Mouse (Mus musculus): ENCODE results near the gene Il18. TPM values are rescaled to one million over a fixed set of nuclear protein-coding genes. Genes with fewer than 3 reads are reported as not detected.

The Il18 gene
- polyA plus RNA-seq, 1 experiment, result 4.4 TPM

GRCm38 (mm10) chr9:50547859-50548478 lies 6.7 kb upstream of the Il18 start:
- H3K4me3 ChIP-seq (ENCODE audit: insufficient read depth, low read length), result no peak overlapping the region
- TF ChIP-seq CTCF (IDR thresholded peaks at IDR 0.05; ENCODE audit: borderline replicate concordance, insufficient read depth, low read length), result no peak
- no peak for TF ChIP-seq POLR2A (IDR thresholded peaks at IDR 0.05; ENCODE audit: low read depth, low read length)
- H3K27ac ChIP-seq (ENCODE audit: insufficient read depth, low read length), result no peak overlapping the region
- no peaks in the 10 kb centered on the region for H3K4me1 ChIP-seq (ENCODE audit: control insufficient read depth, insufficient read depth, low read length)

DNA sequence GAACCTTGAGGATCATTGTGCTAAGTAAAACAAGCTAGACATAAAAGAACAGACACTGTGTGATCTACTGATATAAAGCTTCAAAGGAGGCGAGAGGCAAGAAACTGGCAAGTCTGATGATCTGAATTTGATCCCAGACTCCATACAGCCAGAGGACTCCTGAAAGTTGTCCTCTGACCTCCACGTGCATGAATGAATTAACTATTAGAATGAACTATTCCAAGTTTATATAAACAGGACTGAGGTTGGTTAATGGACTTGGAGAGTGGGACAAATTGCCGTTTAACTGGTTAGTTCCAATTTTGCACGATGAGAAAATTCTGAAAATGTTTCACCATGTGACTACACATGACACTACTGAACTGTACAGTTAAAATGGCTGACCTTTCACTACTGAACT lies 5.7 kb upstream of the Il18 start:
- Histone ChIP-seq H3K4me1 (ENCODE audit: control insufficient read depth, insufficient read depth, low read length) (no peaks in the 10 kb centered on the region), H3K27ac (ENCODE audit: insufficient read depth, low read length) (no peak overlapping the region), H3K4me3 (ENCODE audit: insufficient read depth, low read length) (no peak overlapping the region)
- TF ChIP-seq CTCF (IDR thresholded peaks at IDR 0.05; ENCODE audit: borderline replicate concordance, insufficient read depth, low read length), result no peak
- TF ChIP-seq POLR2A (IDR thresholded peaks at IDR 0.05; ENCODE audit: low read depth, low read length), result no peak

DNA sequence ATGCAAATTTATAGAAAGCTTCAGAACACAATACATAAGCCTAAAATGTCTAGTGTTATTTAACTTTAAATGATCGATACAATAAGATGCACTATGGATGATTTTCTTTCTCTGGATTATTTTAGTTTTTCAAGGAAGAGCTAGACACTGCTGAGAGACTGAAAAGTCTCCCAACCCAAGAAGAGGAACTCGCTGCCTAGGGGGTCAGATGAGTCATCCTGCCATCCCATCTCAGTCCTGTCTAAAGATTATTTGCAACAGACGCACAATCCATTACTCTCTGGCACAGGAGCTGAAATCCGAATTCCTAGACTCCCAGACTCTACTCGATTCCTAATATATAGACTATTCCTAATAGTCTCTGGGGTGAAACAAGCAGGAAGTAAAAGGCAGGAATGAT lies 2.4 kb upstream of the Il18 start:
- Histone ChIP-seq H3K27ac (ENCODE audit: insufficient read depth, low read length) (no peak overlapping the region), H3K4me3 (ENCODE audit: insufficient read depth, low read length) (no peak overlapping the region), H3K4me1 (ENCODE audit: control insufficient read depth, insufficient read depth, low read length) (no peaks in the 10 kb centered on the region)
- no peak for TF ChIP-seq POLR2A (IDR thresholded peaks at IDR 0.05; ENCODE audit: low read depth, low read length)
- TF ChIP-seq CTCF (IDR thresholded peaks at IDR 0.05; ENCODE audit: borderline replicate concordance, insufficient read depth, low read length), result no peak

GRCm38 (mm10) chr9:50553547-50553946 lies 1.1 kb upstream of the Il18 start:
- Histone ChIP-seq H3K4me1 (ENCODE audit: control insufficient read depth, insufficient read depth, low read length) (no peaks in the 10 kb centered on the region), H3K27ac (ENCODE audit: insufficient read depth, low read length) (no peak overlapping the region), H3K4me3 (ENCODE audit: insufficient read depth, low read length) (no peak overlapping the region)
- TF ChIP-seq POLR2A (IDR thresholded peaks at IDR 0.05; ENCODE audit: low read depth, low read length) (no peak), CTCF (IDR thresholded peaks at IDR 0.05; ENCODE audit: borderline replicate concordance, insufficient read depth, low read length) (no peak)

GRCm38 (mm10) chr9:50555094-50555446 lies 443 bp downstream of the Il18 start, which contains the start of gene Bco2:
Gene Bco2 (minus strand): TSS chr9:50555181.
- Histone ChIP-seq H3K4me1 (ENCODE audit: control insufficient read depth, insufficient read depth, low read length) (no peaks in the 10 kb centered on the region), H3K27ac (ENCODE audit: insufficient read depth, low read length) (peak within 1 kb of the TSS; percentile 44; the same call in 1 of the 2 replicates), H3K4me3 (ENCODE audit: insufficient read depth, low read length) (no peak within 1 kb of the TSS)
- no peak for TF ChIP-seq CTCF (IDR thresholded peaks at IDR 0.05; ENCODE audit: borderline replicate concordance, insufficient read depth, low read length)
- no peak for TF ChIP-seq POLR2A (IDR thresholded peaks at IDR 0.05; ENCODE audit: low read depth, low read length)

GRCm38 (mm10) chr9:50561145-50561917 lies 6.7 kb downstream of the Il18 start, which contains the start of gene Tex12:
Gene Tex12 (minus strand): TSS chr9:50561325.
- H3K4me3 ChIP-seq (ENCODE audit: insufficient read depth, low read length), result no peak within 1 kb of the TSS
- no peak within 1 kb of the TSS for H3K27ac ChIP-seq (ENCODE audit: insufficient read depth, low read length)
- no peaks in the 10 kb centered on the region; the same call in 1 of the 2 replicates for H3K4me1 ChIP-seq (ENCODE audit: control insufficient read depth, insufficient read depth, low read length)
- TF ChIP-seq CTCF (IDR thresholded peaks at IDR 0.05; ENCODE audit: borderline replicate concordance, insufficient read depth, low read length) (no peak), POLR2A (IDR thresholded peaks at IDR 0.05; ENCODE audit: low read depth, low read length) (no peak)

DNA sequence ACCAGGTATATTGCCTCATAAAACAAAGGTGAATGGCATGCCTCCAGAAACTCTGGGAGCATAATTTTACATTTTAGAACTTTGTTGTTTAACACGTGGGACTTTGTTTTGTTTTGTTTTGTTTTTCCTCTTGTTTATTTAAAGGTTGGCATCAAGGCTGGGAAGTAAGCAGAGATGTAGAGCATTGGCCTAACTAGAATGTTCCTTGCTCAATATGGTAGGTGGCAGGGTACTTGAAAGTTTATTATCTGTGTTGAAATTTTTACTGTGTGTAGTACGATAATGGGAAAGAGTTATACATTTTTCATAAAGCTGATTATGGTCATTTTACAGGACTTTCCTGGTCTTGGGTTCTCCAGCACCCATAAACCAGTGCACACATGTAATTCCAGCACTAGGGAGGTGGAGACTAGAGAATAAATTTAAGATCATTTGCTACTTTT lies 7.3 kb downstream of the Il18 start:
- no peak overlapping the region for H3K4me3 ChIP-seq (ENCODE audit: insufficient read depth, low read length)
- TF ChIP-seq CTCF (IDR thresholded peaks at IDR 0.05; ENCODE audit: borderline replicate concordance, insufficient read depth, low read length) (no peak), POLR2A (IDR thresholded peaks at IDR 0.05; ENCODE audit: low read depth, low read length) (no peak)
- H3K4me1 ChIP-seq (ENCODE audit: control insufficient read depth, insufficient read depth, low read length), result no peaks in the 10 kb centered on the region; the same call in 1 of the 2 replicates
- H3K27ac ChIP-seq (ENCODE audit: insufficient read depth, low read length), result no peak overlapping the region

- no peak overlapping the region for H3K4me3 ChIP-seq (ENCODE audit: insufficient read depth, low read length)
- H3K4me1 ChIP-seq (ENCODE audit: control insufficient read depth, insufficient read depth, low read length), result no peaks in the 10 kb centered on the region; the same call in 1 of the 2 replicates
- no peak for TF ChIP-seq CTCF (IDR thresholded peaks at IDR 0.05; ENCODE audit: borderline replicate concordance, insufficient read depth, low read length)
- TF ChIP-seq POLR2A (IDR thresholded peaks at IDR 0.05; ENCODE audit: low read depth, low read length), result no peak
- H3K27ac ChIP-seq (ENCODE audit: insufficient read depth, low read length), result no peak overlapping the region
These were observed 10.5 kb downstream of the Il18 start for GRCm38 (mm10) chr9:50565173-50565572.

DNA sequence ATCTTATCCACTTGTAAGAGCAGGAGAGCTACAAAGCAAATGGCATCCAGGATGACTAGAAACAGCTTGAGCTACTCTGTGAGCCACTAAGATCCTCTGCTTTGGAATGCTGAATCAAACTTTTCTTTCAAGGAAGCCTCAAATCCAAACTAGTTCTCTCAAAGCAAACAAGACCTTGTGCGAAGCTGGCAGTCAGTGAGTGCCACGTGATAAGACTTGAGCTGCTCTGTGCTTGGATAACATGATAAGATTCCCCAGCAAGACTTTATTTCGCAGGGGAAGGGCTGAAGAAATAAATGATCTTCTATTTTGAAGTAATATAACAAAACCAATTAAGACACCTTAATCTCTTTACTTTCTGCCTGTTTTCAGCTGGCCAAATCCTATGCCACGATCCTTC lies 11.3 kb downstream of the Il18 start:
- H3K4me1 ChIP-seq (ENCODE audit: control insufficient read depth, insufficient read depth, low read length), result no peaks in the 10 kb centered on the region; the same call in 1 of the 2 replicates
- no peak overlapping the region for H3K27ac ChIP-seq (ENCODE audit: insufficient read depth, low read length)
- TF ChIP-seq CTCF (IDR thresholded peaks at IDR 0.05; ENCODE audit: borderline replicate concordance, insufficient read depth, low read length), result no peak
- TF ChIP-seq POLR2A (IDR thresholded peaks at IDR 0.05; ENCODE audit: low read depth, low read length), result no peak
- no peak overlapping the region for H3K4me3 ChIP-seq (ENCODE audit: insufficient read depth, low read length)

- H3K4me1 ChIP-seq (ENCODE audit: control insufficient read depth, insufficient read depth, low read length), result no peaks in the 10 kb centered on the region; the same call in 1 of the 2 replicates
- H3K4me3 ChIP-seq (ENCODE audit: insufficient read depth, low read length), result no peak overlapping the region
- TF ChIP-seq CTCF (IDR thresholded peaks at IDR 0.05; ENCODE audit: borderline replicate concordance, insufficient read depth, low read length) (no peak), POLR2A (IDR thresholded peaks at IDR 0.05; ENCODE audit: low read depth, low read length) (no peak)
- no peak overlapping the region for H3K27ac ChIP-seq (ENCODE audit: insufficient read depth, low read length)
These were observed 12.7 kb downstream of the Il18 start for GRCm38 (mm10) chr9:50567372-50567771.

All from embryonic fibroblast, embryonic 13.5 days (primary cell).